Mouse (Mus musculus): ENCODE measurements around the gene Cldn18. TPM values are rescaled to one million over a fixed set of nuclear protein-coding genes. Genes with fewer than 3 reads are reported as not detected.

The Cldn18 gene
- not detected for total RNA-seq (2023)

DNA sequence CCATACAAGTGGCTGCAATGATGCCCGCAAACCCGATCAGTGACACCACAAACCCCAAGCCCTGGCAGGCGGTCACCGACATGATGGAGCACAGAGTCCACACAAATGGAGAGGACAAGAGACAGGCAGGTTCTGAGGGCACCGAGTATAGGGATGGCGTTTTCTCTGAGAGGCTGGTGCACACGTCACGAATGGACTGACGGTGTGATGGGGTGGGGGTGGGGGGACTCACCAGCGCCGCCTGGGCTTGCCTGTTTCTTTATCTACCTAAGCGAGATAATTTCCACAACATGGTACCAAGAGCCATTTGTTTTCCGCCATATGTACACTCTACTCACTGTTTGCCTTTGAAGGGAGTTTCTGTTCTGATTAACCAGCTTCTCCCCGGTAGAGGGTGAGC is at the start of gene Cldn18:
Cldn18 (minus strand) TSS at position 134 of the 400 bp plus-strand sequence.

Other genes starting within 250 kb of the Cldn18 start
- gene Armc8, start 148.4 kb downstream of the Cldn18 start, total RNA-seq (2023): 10 to 100 TPM; 38.7 to 41.7 TPM
- 10 to 100 TPM; 31.9 to 55.4 TPM for gene Dbr1, start 141.5 kb downstream of the Cldn18 start, total RNA-seq (2023)
- not detected for gene A4gnt, start 104.8 kb downstream of the Cldn18 start, total RNA-seq (2023)
- gene Dzip1l, start 87.8 kb downstream of the Cldn18 start, total RNA-seq (2023): not detected
- not detected for gene Sox14, start 158.9 kb upstream of the Cldn18 start, total RNA-seq (2023)